Mouse (Mus musculus) liver (tissue): ENCODE data around the gene Tenm3.

Experiments
- DNase-seq: peaks from one replicate; pipeline ENCODE4 v3.0.0-alpha.2; 2020; ENCODE audit warnings: mixed read lengths

Gene Tenm3

DNA sequence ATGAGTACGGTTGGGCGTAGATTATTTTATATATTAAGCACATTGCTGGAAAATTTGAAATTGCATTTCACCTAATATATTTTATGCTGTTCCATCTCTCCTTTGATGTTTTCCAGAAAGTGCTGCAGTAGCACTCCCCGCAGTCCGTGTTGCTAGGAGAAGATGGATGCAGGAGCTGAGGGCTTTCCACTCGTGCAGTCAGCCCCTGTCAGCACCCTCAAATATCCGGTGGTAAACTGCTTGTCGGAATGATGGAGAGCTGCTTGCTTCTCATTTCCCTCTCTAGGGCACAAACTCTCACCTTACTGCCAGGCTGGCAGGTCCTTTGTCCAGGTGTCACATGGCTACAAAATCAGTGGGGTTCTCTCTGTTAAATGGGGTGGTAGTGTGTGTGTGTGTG lies 610.8 kb downstream of the Tenm3 start:
- no peak for DNase-seq

- DNase-seq: no peak
Measured at GRCm38 (mm10) chr8:48231882-48232281, 611.9 kb downstream of the Tenm3 start.

- no peak for DNase-seq
Measured at GRCm38 (mm10) chr8:48231389-48231788, 612.4 kb downstream of the Tenm3 start.

DNA sequence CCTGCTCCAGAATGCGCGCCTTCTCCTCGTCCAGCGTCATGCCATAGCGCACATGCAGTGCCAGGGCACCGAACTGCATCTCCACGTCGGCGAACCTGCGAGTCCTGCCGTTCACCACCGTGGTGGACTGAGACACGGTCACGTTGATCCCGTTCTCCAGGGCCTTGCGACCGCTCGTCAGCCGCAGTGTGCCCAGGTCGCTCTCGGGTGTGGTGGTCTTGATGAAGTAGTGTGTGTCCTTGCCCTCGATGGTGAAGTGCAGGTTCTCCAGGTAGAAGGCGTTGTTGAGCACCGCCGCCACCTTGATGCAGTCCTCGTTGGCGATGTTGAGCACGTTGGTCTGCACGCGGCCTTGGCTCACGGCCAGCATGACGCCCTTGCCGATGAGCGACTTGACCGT lies 615.1 kb downstream of the Tenm3 start:
- DNase-seq: no peak

- no peak for DNase-seq
Measured at GRCm38 (mm10) chr8:48224753-48225152, 619.0 kb downstream of the Tenm3 start.

DNA sequence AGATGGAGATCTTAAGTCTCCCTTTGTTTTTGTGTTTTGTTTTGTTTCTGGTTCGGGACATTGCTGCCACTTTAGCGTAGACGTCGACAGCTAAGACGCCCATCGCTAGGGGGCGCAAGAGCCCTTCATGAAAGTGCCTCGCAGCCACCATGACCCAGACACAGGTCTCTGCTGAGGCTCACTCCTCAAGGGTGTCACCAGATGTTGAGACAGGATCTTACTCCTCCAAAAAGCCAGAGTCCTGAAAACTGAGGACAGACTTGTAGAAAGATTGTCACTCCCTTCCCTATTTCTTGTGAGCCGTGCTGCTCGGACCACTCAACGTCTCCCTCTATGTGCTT lies 621.4 kb downstream of the Tenm3 start:
- peak; percentile 75 for DNase-seq

- no peak for DNase-seq
Measured at GRCm38 (mm10) chr8:48221724-48222428, 621.9 kb downstream of the Tenm3 start.

GRCm38 (mm10) chr8:48221304-48221703 lies 622.4 kb downstream of the Tenm3 start:
- no peak for DNase-seq

- no peak for DNase-seq
Measured at GRCm38 (mm10) chr8:48220529-48221181, 623.1 kb downstream of the Tenm3 start.

- no peak for DNase-seq
Measured at GRCm38 (mm10) chr8:48215071-48215501, 628.7 kb downstream of the Tenm3 start.

- DNase-seq: no peak
Measured at GRCm38 (mm10) chr8:48214386-48214785, 629.4 kb downstream of the Tenm3 start.

DNA sequence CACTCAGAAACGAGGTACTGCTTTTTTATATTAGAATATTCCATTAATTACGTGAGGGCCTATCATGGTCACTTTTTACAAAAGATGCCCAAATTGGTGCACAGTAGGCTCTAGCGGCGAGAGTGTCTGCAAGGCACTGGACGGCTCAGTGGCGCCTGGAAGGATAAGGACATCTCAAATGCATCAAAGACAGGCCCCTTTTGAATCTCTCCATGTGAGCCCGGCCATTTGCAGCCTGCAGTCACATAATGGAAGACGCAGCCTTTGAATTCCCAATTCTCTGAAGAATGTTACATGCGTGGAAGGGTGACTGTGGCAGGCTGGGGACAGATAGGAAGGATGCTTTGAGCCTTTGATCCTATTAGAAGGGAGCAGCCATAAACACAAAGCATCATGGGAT lies 631.8 kb downstream of the Tenm3 start:
- no peak for DNase-seq

- DNase-seq: no peak
Measured at GRCm38 (mm10) chr8:48207567-48207966, 636.2 kb downstream of the Tenm3 start.

- no peak for DNase-seq
Measured at GRCm38 (mm10) chr8:48206922-48207321, 636.8 kb downstream of the Tenm3 start.

- DNase-seq: no peak
Measured at GRCm38 (mm10) chr8:48204838-48205345, 638.9 kb downstream of the Tenm3 start.

DNA sequence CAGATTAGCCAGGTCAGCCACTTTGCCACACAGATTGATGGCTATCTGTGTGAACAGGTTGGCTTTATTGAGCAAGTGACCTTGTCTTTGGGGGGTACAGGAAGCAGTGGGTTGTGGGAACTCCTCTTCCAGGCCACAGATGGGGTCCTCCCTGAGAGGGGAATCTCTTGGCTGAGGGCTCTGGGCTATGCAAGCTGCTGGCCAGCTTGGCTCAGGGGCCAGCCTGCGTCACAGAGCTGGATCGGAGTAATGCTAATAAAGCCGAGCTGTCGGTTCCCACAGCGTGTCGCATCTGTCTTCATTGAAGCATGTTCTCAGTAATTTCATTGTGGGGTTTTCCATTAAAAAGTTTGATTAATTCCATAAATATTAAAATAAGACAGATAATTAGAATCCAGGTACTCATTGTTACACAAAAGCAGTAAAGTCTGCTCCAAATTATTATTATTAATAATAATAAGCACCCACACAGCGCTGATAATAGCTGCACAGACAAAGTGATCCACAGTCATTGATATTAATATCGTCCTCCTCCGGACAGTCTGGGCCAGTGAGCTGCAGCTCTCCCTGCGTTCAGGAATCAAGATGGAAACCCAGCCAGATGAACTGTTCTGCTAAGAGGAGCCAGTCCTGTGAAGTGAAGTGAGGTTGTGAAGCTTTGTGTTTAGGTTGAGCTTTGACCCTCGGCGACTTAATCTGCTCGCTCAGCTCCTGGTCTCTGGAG lies 639.5 kb downstream of the Tenm3 start:
- no peak for DNase-seq

GRCm38 (mm10) chr8:48203611-48204010 lies 640.1 kb downstream of the Tenm3 start:
- DNase-seq: no peak

- no peak for DNase-seq
Measured at GRCm38 (mm10) chr8:48203161-48203560, 640.6 kb downstream of the Tenm3 start.

DNA sequence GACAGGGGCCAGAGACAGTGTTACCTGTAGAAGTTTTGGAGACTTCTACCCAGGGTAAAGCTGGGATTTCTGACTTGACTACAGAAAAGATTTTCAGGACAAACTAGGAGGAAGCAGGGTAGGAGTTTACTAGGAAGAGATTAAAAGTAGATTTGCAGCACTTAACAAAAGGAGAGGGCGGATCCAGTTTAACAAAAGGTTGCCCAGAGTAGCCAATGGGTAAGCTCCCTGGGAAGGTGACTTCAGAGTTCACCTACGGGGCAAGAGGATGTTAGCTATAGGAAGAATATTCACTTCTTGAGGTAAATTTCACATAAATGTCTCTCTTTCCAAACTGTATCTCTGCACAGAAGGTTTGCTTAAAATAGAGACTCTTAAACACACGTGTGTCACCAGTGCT lies 641.1 kb downstream of the Tenm3 start:
- no peak for DNase-seq

- DNase-seq: no peak
Measured at GRCm38 (mm10) chr8:48199171-48199570, 644.6 kb downstream of the Tenm3 start.

GRCm38 (mm10) chr8:48195971-48196370 lies 647.8 kb downstream of the Tenm3 start:
- DNase-seq: no peak

DNA sequence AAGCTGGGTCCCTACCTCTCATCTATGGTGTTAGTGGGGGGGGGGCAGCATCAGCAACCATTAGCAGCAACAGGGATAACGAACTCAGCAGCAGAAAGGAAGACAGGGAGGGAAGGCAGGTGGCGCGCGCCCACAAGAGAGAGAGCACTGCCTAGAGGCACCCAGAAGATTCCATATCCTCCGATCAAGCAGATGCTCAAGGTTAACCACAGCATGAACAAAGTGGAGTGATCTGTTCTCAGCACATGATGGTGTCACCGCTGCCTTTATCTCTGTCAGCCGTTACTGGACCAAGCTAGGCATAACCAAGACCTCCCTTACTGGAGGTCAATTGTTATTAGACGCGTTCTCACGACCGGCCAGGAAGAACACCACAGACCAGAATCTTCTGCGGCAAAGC lies 655.2 kb downstream of the Tenm3 start:
- DNase-seq: no peak

DNA sequence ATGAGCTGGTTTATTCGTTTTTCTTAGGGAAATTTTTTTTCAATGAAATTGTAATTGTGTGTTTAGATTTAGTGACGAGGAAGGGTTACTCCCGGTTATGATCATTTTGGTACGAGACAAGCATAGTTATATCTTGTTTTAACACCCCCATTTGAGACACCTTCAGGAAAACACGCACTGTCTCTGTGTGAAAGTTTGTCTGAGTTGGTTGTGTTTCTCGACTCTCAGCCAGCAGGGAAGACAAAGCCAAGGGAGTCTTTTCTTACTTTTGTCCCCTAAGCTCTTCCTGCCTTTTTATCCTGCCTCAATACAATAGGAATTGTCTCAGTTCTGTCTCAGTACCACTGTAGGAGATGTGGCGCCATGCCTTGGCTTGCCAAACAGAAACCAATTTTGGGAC lies 660.0 kb downstream of the Tenm3 start:
- no peak for DNase-seq

GRCm38 (mm10) chr8:48181000-48181399 lies 662.8 kb downstream of the Tenm3 start:
- DNase-seq: no peak
